Mouse (Mus musculus): ENCODE measurements around the gene Exosc6. TPM values are rescaled to one million over a fixed set of nuclear protein-coding genes. Genes with fewer than 3 reads are reported as not detected.

The Exosc6 gene
- 21.2 TPM for polyA plus RNA-seq (2017; shearing (Covaris generic))

GRCm38 (mm10) chr8:111056158-111056663 is at the start of gene Exosc6:
Gene Exosc6, plus strand, starts transcription at chr8:111056339.

GRCm38 (mm10) chr8:111031572-111031971 is 24.6 kb upstream of the Exosc6 start, which contains the start of gene Ddx19b:
Gene Ddx19b, minus strand, starts transcription at chr8:111031751.

GRCm38 (mm10) chr8:111032916-111033315 is 23.2 kb upstream of the Exosc6 start, which contains the start of gene Aars:
Gene Aars, plus strand, starts transcription at chr8:111033144.

GRCm38 (mm10) chr8:111092326-111092725 is 36.2 kb downstream of the Exosc6 start, which contains the start of gene Clec18a:
Gene Clec18a, minus strand, starts transcription at chr8:111092426.

GRCm38 (mm10) chr8:111093865-111094718 is 38.0 kb downstream of the Exosc6 start, which contains the start of gene Pdpr:
Gene Pdpr, plus strand, starts transcription at chr8:111094630.

Other genes starting within 250 kb of the Exosc6 start
- gene Cog4, start 209.7 kb upstream of the Exosc6 start, polyA plus RNA-seq (2017; shearing (Covaris generic)), result 51.9 TPM
- 145 TPM for gene Sf3b3, start 209.6 kb upstream of the Exosc6 start, polyA plus RNA-seq (2017; shearing (Covaris generic))
- gene Fuk, start 153.9 kb upstream of the Exosc6 start, polyA plus RNA-seq (2017; shearing (Covaris generic)), result 5.9 TPM
- gene St3gal2, start 136.4 kb upstream of the Exosc6 start, polyA plus RNA-seq (2017; shearing (Covaris generic)), result 7.0 TPM
- gene Ddx19a, start 58.5 kb upstream of the Exosc6 start, polyA plus RNA-seq (2017; shearing (Covaris generic)), result 15.4 TPM
- gene Ddx19b, start 24.6 kb upstream of the Exosc6 start, polyA plus RNA-seq (2017; shearing (Covaris generic)), result 17.0 TPM
- 46.6 TPM for gene Aars, start 23.2 kb upstream of the Exosc6 start, polyA plus RNA-seq (2017; shearing (Covaris generic))
- gene Clec18a, start 36.1 kb downstream of the Exosc6 start, polyA plus RNA-seq (2017; shearing (Covaris generic)), result not detected
- gene Pdpr, start 38.3 kb downstream of the Exosc6 start, polyA plus RNA-seq (2017; shearing (Covaris generic)), result 18.8 TPM
- gene Glg1, start 202.9 kb downstream of the Exosc6 start, polyA plus RNA-seq (2017; shearing (Covaris generic)), result 85.5 TPM
- 30.6 TPM for gene Rfwd3, start 243.9 kb downstream of the Exosc6 start, polyA plus RNA-seq (2017; shearing (Covaris generic))